Mouse (Mus musculus) midbrain, postnatal 0 days (tissue): ENCODE results near the gene Mcpt2. TPM values are rescaled to one million over a fixed set of nuclear protein-coding genes. Genes with fewer than 3 reads are reported as not detected.
"Not testable (repeated sequence)": the region's sequence is repeated elsewhere in the genome, so short reads cannot be mapped to it uniquely, and the experiment has no call there.

ENCODE experiments used
- ATAC-seq: fragments of 200-750 bp; cut with Nextera tagmentation; 2 replicates; pipeline ENCODE4 v1.8.0; 2017; ENCODE audit warnings: moderate number of reproducible peaks, mild to moderate bottlenecking, moderate TSS enrichment, moderate library complexity; ENCODE audit not compliant: low FRiP score
- DNase-seq: peaks from one replicate; pipeline ENCODE4 v3.0.0-alpha.2; 2015; ENCODE audit warnings: low spot score
- H3K27ac ChIP-seq: fragments of 300-500 bp; sonication (generic); 2 replicates; pipeline ENCODE4 v1.5.1; 2014; ENCODE audit warnings: low read depth, mild to moderate bottlenecking, low read length, mixed read lengths
- H3K27me3 ChIP-seq: fragments of 300-500 bp; sonication (generic); 2 replicates; pipeline ENCODE4 v1.6.1; 2014; ENCODE audit warnings: low read length, control low read depth, mixed read lengths; ENCODE audit not compliant: insufficient read depth
- H3K36me3 ChIP-seq: fragments of 300-500 bp; sonication (generic); 2 replicates; pipeline ENCODE4 v1.6.1; 2014; ENCODE audit warnings: low read length, control low read depth, mixed read lengths; ENCODE audit not compliant: insufficient read depth
- H3K4me1 ChIP-seq: fragments of 300-500 bp; sonication (generic); 2 replicates; pipeline ENCODE4 v1.6.1; 2014; ENCODE audit warnings: mild to moderate bottlenecking, control low read depth, antibody characterized with exemption, low read length, mixed read lengths; ENCODE audit not compliant: insufficient read depth
- H3K4me2 ChIP-seq: fragments of 300-500 bp; sonication (generic); 2 replicates; pipeline ENCODE4 v1.6.1; 2014; ENCODE audit warnings: low read depth, mild to moderate bottlenecking, low read length, mixed read lengths; ENCODE audit not compliant: poor library complexity, severe bottlenecking
- H3K4me3 ChIP-seq: fragments of 300-500 bp; sonication (generic); 2 replicates; pipeline ENCODE4 v1.5.1; 2014; ENCODE audit warnings: low read depth, mild to moderate bottlenecking, low read length, moderate library complexity
- H3K9ac ChIP-seq: fragments of 300-500 bp; sonication (generic); replicated peaks from 2 replicates; pipeline ENCODE4 v1.6.1; 2014; ENCODE audit warnings: mild to moderate bottlenecking, low read length, moderate library complexity, mixed read lengths; ENCODE audit not compliant: poor library complexity, severe bottlenecking
- H3K9me3 ChIP-seq: fragments of 300-500 bp; sonication (generic); 2 replicates; pipeline ENCODE4 v1.6.1; 2016; ENCODE audit warnings: low read length, control low read depth
- CTCF ChIP-seq: IDR thresholded peaks from 2 replicates; pipeline ENCODE4 v1.5.1; 2016; ENCODE audit warnings: antibody characterized with exemption, mild to moderate bottlenecking
- WGBS: fragments of 180-500 bp; shearing (Covaris S2); extraction: QIAGEN DNeasy Blood & Tissue Kit; methylation state at CpG from one replicate; pipeline ENCODE4 v1.1.7; 2014; 5-methylcytosine and 5-hydroxymethylcytosine counted together
- polyA plus RNA-seq: library from polyadenylated mRNA; unstranded; fragments of >200 nt; fragmentation: Nextera tagmentation; extraction: Ambion mirVana; gene quantifications from 2 replicates; pipeline ENCODE4 v1.2.1, GENCODE M21; 2015
- total RNA-seq: library from RNA; depleted of rRNA; stranded (reverse); fragments of >200 nt; gene quantifications from 2 replicates; pipeline ENCODE4 v1.2.3, GENCODE M21; 2014

Gene Mcpt2
- total and polyA plus RNA-seq, 2 experiments from 2014 or later = not detected

DNA sequence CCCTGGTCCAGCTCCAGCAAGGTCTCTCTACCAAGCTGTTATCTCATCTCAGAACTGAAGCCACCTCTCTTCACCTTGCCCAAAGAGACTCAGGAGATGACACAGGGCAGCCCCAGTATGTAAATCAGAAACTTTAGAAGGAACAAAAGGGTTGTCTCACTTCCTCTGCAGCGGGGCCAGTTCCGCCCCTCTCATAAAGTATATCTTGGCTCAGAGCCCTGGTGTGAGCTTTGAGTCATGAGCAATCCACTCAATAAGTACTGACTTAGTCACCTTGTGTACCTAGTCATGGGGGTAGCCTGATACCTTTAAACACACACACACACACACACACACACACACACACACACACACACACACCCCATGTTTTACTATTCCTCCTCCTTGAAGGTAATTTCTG lies 7.4 kb upstream of the Mcpt2 start:
- no peak for DNase-seq
- Histone ChIP-seq H3K9ac (no peak overlapping the region), H3K4me2 (no peak overlapping the region), H3K36me3 (no peaks in the 10 kb centered on the region), H3K4me1 (no peaks in the 10 kb centered on the region), H3K4me3 (no peak overlapping the region), H3K27ac (no peak overlapping the region), H3K9me3 (no peaks in the 10 kb centered on the region), H3K27me3 (no peaks in the 10 kb centered on the region)
- no peak for ATAC-seq
- 100% methylated on average over 2 of the region's 2 CpGs for WGBS
- TF ChIP-seq CTCF = no peak

DNA sequence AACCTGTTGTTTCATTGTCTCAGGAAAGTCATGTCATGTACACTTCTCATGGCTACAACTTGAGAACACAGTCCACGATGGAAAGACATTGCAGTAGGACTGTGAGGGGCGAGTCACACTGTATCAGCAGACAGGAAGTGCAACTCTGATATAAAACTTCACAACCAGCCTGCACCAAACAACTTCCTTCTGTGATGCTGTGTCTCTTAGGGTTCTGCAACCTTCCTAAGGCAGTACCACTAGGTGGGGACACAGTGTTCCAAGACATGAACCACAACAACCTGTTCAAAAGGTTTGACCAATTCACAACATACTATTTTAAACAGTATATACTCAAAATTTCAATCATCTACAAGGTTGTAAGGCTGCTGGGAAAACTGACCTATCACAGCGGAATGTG lies 13.6 kb downstream of the Mcpt2 start:
- ATAC-seq (no peak), DNase-seq (no peak)
- 81% methylated on average over 3 of the region's 3 CpGs for WGBS
- Histone ChIP-seq H3K4me1 (no peaks in the 10 kb centered on the region), H3K9ac (no peak overlapping the region), H3K4me2 (no peak overlapping the region), H3K4me3 (no peak overlapping the region), H3K27me3 (no peaks in the 10 kb centered on the region), H3K27ac (no peak overlapping the region), H3K9me3 (no peaks in the 10 kb centered on the region), H3K36me3 (no peaks in the 10 kb centered on the region)
- no peak for TF ChIP-seq CTCF

- H3K4me2 ChIP-seq = no peak overlapping the region
- no peak overlapping the region for H3K27ac ChIP-seq
- H3K9me3 ChIP-seq = no peaks in the 10 kb centered on the region
- H3K4me3 ChIP-seq = no peak overlapping the region
- ATAC-seq (no peak), DNase-seq (no peak)
- H3K9ac ChIP-seq = no peak overlapping the region
- H3K36me3 ChIP-seq = no peaks in the 10 kb centered on the region
- TF ChIP-seq CTCF = no peak
- no peaks in the 10 kb centered on the region for H3K4me1 ChIP-seq
- WGBS = 85% methylated on average over 4 of the region's 4 CpGs
- no peaks in the 10 kb centered on the region for H3K27me3 ChIP-seq
Measured at GRCm38 (mm10) chr14:56057722-56058121, 15.9 kb downstream of the Mcpt2 start.

DNA sequence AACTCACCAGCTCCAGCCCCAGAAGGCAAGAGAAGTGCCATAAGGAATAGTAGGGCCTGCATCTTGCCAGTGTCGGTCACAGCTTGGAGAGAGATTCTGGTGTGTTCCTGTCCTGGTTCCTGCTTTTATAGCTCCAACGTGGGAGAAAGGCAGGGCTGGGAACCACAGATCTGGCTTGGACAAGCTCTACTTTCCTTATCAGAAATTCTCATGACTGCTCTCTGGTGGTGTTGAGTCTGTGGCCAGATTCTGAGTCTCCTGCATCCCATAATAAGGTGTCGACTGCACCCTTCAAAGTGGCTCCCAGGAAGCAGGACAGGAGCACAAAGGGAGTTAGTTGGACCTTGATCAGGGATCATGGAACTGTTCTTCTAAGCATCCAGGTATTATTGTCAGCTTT lies 20.4 kb downstream of the Mcpt2 start, which contains the start of gene Mcpt4:
Gene Mcpt4, minus strand, starts transcription at position 101 of the 400 bp plus-strand sequence.
- not testable (repeated sequence) for H3K36me3 ChIP-seq, H3K4me2 ChIP-seq, H3K4me3 ChIP-seq, H3K27me3 ChIP-seq, H3K4me1 ChIP-seq, ATAC-seq, H3K9ac ChIP-seq, DNase-seq, H3K27ac ChIP-seq, H3K9me3 ChIP-seq
- WGBS = 81% methylated on average over 3 of the region's 3 CpGs

GRCm38 (mm10) chr14:56082016-56082415 lies 40.2 kb downstream of the Mcpt2 start:
- DNase-seq = no peak
- 77% methylated on average over 4 of the region's 4 CpGs for WGBS
- H3K9me3 ChIP-seq = no peaks in the 10 kb centered on the region
- no peaks in the 10 kb centered on the region for H3K36me3 ChIP-seq
- ATAC-seq = no peak
- no peak overlapping the region for H3K4me3 ChIP-seq
- no peaks in the 10 kb centered on the region for H3K27me3 ChIP-seq
- no peaks in the 10 kb centered on the region for H3K4me1 ChIP-seq
- H3K9ac ChIP-seq = no peak overlapping the region
- H3K4me2 ChIP-seq = no peak overlapping the region
- H3K27ac ChIP-seq = no peak overlapping the region
- no peak for TF ChIP-seq CTCF

- Histone ChIP-seq H3K27ac (no peak within 1 kb of the TSS), H3K9me3 (no peaks in the 10 kb centered on the region), H3K4me3 (no peak within 1 kb of the TSS), H3K4me1 (no peaks in the 10 kb centered on the region), H3K9ac (no peak within 1 kb of the TSS), H3K27me3 (no peaks in the 10 kb centered on the region), H3K36me3 (no peaks in the 10 kb centered on the region), H3K4me2 (no peak within 1 kb of the TSS)
- ATAC-seq = no peak
- DNase-seq = no peak
- no peak for TF ChIP-seq CTCF
- 94% methylated on average over 2 of the region's 2 CpGs for WGBS
Measured at GRCm38 (mm10) chr14:56085167-56085566, 43.3 kb downstream of the Mcpt2 start, which contains the start of gene Mcpt8. Mcpt8 (minus strand) TSS chr14:56085273.
